Mouse (Mus musculus) intestine, embryonic 16.5 days (tissue): ENCODE measurements around the gene Maged1. TPM values are rescaled to one million over a fixed set of nuclear protein-coding genes. Genes with fewer than 3 reads are reported as not detected.
A peak's percentile ranks its signal among the peaks of the same experiment; 100 is the strongest.
"Not testable (repeated sequence)": the region's sequence is repeated elsewhere in the genome, so short reads cannot be mapped to it uniquely, and the experiment has no call there.

ENCODE experiments used
- ATAC-seq: fragments of 200-750 bp; cut with Nextera tagmentation; 2 replicates; pipeline ENCODE4 v1.8.0; 2017; ENCODE audit warnings: moderate TSS enrichment, moderate library complexity
- H3K27ac ChIP-seq: fragments of 300-500 bp; sonication (generic); 2 replicates; pipeline ENCODE4 v1.5.1; 2014; ENCODE audit warnings: mild to moderate bottlenecking, low read length
- H3K27me3 ChIP-seq: fragments of 300-500 bp; sonication (generic); replicated peaks from 2 replicates; pipeline ENCODE4 v1.6.1; 2014; ENCODE audit warnings: low read length, control low read depth, mixed read lengths; ENCODE audit not compliant: control insufficient read depth, insufficient read depth
- H3K36me3 ChIP-seq: fragments of 300-500 bp; sonication (generic); 2 replicates; pipeline ENCODE4 v1.6.1; 2014; ENCODE audit warnings: low read length, control low read depth; ENCODE audit not compliant: control insufficient read depth, insufficient read depth
- H3K4me1 ChIP-seq: fragments of 300-500 bp; sonication (generic); 2 replicates; pipeline ENCODE4 v1.6.1; 2014; ENCODE audit warnings: low read length, control low read depth, mixed read lengths; ENCODE audit not compliant: control insufficient read depth, insufficient read depth
- H3K4me2 ChIP-seq: fragments of 300-500 bp; sonication (generic); 2 replicates; pipeline ENCODE4 v1.6.1; 2014; ENCODE audit warnings: low read depth, low read length, control low read depth
- H3K4me3 ChIP-seq: fragments of 300-500 bp; sonication (generic); 2 replicates; pipeline ENCODE4 v1.5.1; 2014; ENCODE audit warnings: mild to moderate bottlenecking, low read length
- H3K9ac ChIP-seq: fragments of 300-500 bp; sonication (generic); 2 replicates; pipeline ENCODE4 v1.6.1; 2014; ENCODE audit warnings: low read depth, low read length
- H3K9me3 ChIP-seq: fragments of 300-500 bp; sonication (generic); 2 replicates; pipeline ENCODE4 v1.6.1; 2016; ENCODE audit warnings: low read length, control low read depth; ENCODE audit not compliant: control insufficient read depth
- WGBS: fragments of 180-500 bp; shearing (Covaris S2); extraction: QIAGEN DNeasy Blood & Tissue Kit; methylation state at CpG from one replicate; pipeline ENCODE4 v1.1.7; 2014; 5-methylcytosine and 5-hydroxymethylcytosine counted together
- polyA plus RNA-seq: library from polyadenylated mRNA; unstranded; fragments of >200 nt; fragmentation: Nextera tagmentation; extraction: Ambion mirVana; gene quantifications from 2 replicates; pipeline ENCODE4 v1.2.1, GENCODE M21; 2015

The Maged1 gene
- polyA plus RNA-seq, 1 experiment from 2014 or later = 349 TPM

DNA sequence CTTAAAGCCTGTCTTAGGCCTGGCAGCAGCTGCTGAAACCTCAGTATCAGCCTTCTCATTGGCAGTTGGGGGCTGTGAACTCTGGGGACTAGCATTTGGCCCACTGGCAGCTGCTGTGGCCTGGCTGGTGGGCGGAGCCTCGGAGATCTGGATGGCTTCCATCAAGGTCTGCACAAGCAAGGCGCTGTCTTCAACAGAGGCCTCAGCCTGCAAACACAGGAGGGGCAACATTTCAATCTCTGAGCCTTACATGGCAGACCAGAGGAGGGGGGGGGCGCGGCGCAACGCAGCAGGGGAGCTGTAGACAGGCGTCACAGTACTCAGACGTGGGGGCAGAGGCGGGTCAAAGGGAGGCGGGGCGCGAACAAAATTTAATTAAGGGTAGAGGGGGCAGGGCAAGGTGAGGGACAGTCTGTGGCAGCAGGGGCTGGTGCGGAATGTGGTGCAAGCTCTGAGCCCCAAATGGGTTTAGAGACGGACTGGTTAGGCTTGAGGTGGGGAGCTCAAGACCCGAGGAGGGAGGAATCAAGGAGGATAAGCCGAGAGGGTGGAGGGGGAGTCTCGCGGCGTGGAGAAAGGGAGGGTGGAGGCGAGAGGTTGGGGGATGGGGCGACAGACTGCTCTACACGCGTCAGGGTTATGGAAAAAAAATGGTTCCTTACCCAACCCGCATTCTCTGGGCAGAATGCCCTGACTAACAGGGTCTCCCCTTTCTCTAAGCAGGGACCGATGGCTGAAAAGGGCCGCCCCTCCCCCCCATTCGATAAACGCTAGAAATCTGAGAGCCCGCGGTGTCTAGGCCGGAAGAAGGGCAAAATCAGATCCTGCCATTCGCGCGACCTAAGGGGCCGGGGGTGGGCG lies 1.4 kb downstream of the Maged1 start:
- H3K36me3 ChIP-seq = 0 out of 2 replicates have a peak, but pooled peaks cover 4% of the 10 kb centered on the region
- no peaks in the 10 kb centered on the region for H3K27me3 ChIP-seq
- ATAC-seq = peak; percentile 36
- H3K27ac ChIP-seq = peak overlapping the region; percentile 80
- H3K4me1 ChIP-seq = no peaks in the 10 kb centered on the region
- no peaks in the 10 kb centered on the region for H3K9me3 ChIP-seq
- WGBS = 18% methylated on average over 37 of the region's 37 CpGs
- H3K4me2 ChIP-seq = peak overlapping the region; percentile 49
- peak overlapping the region; percentile 75 for H3K9ac ChIP-seq
- peak overlapping the region; percentile 61 for H3K4me3 ChIP-seq

GRCm38 (mm10) chrX:94534346-94534745 lies 7.6 kb downstream of the Maged1 start:
- no peak overlapping the region for H3K4me2 ChIP-seq
- H3K9me3 ChIP-seq = no peaks in the 10 kb centered on the region

DNA sequence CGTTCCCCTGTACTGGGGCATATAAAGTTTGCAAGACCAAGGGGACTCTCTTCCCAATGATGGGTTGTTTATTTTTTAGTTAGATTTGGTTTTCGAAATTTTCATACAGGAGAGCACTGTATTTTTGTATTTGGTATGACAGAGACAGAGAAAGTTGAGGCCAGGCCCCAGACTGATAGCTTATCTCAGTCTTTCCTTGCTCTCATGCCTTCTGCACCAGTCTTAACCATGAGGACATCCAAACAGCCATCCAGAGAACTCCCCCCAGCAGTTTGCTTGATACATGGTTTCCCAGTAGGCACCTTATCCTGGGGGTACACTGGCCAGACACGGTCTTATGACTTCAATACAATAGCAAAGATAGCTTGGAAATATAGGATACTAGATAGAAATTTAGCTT lies 11.6 kb downstream of the Maged1 start:
- Histone ChIP-seq H3K36me3 (no peaks in the 10 kb centered on the region), H3K9ac (no peak overlapping the region), H3K9me3 (no peaks in the 10 kb centered on the region), H3K27me3 (0 out of 2 replicates have a peak, but pooled peaks cover 2% of the 10 kb centered on the region), H3K4me1 (no peaks in the 10 kb centered on the region), H3K27ac (no peak overlapping the region), H3K4me3 (no peak overlapping the region), H3K4me2 (no peak overlapping the region)
- ATAC-seq = no peak
- WGBS = 86% methylated on average over 3 of the region's 3 CpGs

More at GRCm38 (mm10) chrX:94534346-94534745, 7.6 kb downstream of the Maged1 start:
- H3K9ac ChIP-seq = no peak overlapping the region
- H3K27ac ChIP-seq = no peak overlapping the region
- ATAC-seq = no peak
- 64% methylated on average over 2 of the region's 2 CpGs for WGBS
- H3K27me3 ChIP-seq = 0 out of 2 replicates have a peak, but pooled peaks cover 2% of the 10 kb centered on the region
- 0 out of 2 replicates have a peak, but pooled peaks cover 4% of the 10 kb centered on the region for H3K36me3 ChIP-seq
- no peak overlapping the region for H3K4me3 ChIP-seq
- H3K4me1 ChIP-seq = no peaks in the 10 kb centered on the region

DNA sequence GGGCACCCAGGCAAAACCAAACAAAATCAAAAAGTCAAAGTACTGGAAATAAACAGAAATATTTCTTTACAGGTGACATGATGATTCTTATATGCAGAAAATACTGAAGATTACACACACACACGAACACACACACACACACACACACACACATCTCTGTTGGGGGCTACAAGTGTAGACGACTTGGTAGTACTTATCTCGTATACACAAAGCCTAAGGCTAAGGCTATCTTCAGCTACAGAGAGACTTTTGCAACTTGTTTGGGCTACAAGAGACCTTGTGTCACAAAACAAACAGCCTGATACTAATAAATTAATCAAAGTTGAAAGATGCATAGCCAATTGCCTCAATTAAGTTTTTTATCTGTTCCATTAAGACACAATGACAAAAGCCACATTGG lies 19.8 kb downstream of the Maged1 start:
- Histone ChIP-seq H3K36me3 (no peaks in the 10 kb centered on the region), H3K27me3 (no peaks in the 10 kb centered on the region), H3K4me1 (no peaks in the 10 kb centered on the region), H3K4me2 (no peak overlapping the region), H3K4me3 (no peak overlapping the region), H3K27ac (no peak overlapping the region), H3K9ac (no peak overlapping the region), H3K9me3 (no peaks in the 10 kb centered on the region)
- WGBS = 63% methylated on average over 3 of the region's 3 CpGs
- no peak for ATAC-seq

DNA sequence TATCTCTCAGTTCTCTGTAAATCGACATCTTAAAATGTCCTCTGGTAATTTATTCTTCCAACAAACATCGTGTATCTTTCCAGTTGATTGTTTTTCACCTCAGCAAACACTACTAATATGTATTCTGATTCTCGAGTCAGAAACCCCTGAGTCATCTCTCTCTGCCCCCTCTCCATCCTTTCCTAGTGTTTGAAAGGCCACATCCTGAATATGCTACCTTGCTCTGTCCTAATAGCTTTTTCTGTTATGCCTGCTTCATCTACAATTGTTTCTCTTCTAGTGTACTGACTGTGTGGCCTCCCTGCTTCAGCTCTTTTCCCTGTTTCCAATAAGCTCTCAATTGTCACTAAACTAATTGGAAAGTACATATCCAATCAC lies 33.5 kb downstream of the Maged1 start:
- H3K27ac ChIP-seq = no peak overlapping the region
- H3K4me2 ChIP-seq = no peak overlapping the region
- H3K4me3 ChIP-seq = no peak overlapping the region
- ATAC-seq = no peak
- no peaks in the 10 kb centered on the region for H3K4me1 ChIP-seq
- H3K27me3 ChIP-seq = no peaks in the 10 kb centered on the region
- WGBS = 54% methylated on average over 3 of the region's 3 CpGs
- H3K36me3 ChIP-seq = no peaks in the 10 kb centered on the region
- H3K9ac ChIP-seq = no peak overlapping the region
- no peaks in the 10 kb centered on the region for H3K9me3 ChIP-seq

- not testable (repeated sequence) for H3K4me2 ChIP-seq, H3K36me3 ChIP-seq, H3K9me3 ChIP-seq, H3K27ac ChIP-seq, H3K4me3 ChIP-seq, H3K27me3 ChIP-seq, ATAC-seq, H3K9ac ChIP-seq, H3K4me1 ChIP-seq
- WGBS = 30% methylated on average over 6 of the region's 14 CpGs
These were observed 34.1 kb downstream of the Maged1 start for GRCm38 (mm10) chrX:94507698-94508441.

- Histone ChIP-seq H3K4me1 (no peaks in the 10 kb centered on the region), H3K27ac (no peak overlapping the region), H3K9ac (no peak overlapping the region), H3K36me3 (no peaks in the 10 kb centered on the region), H3K4me2 (no peak overlapping the region), H3K27me3 (no peaks in the 10 kb centered on the region), H3K9me3 (no peaks in the 10 kb centered on the region), H3K4me3 (no peak overlapping the region)
- ATAC-seq = peak; percentile 42; the same call in 1 of the 2 replicates
- 88% methylated on average over 2 of the region's 2 CpGs for WGBS
These were observed 55.7 kb downstream of the Maged1 start for GRCm38 (mm10) chrX:94486001-94486792.
